Mouse (Mus musculus) ES-Bruce4 (cell line): ENCODE data around the gene AL607142.1. TPM values are rescaled to one million over a fixed set of nuclear protein-coding genes. Genes with fewer than 3 reads are reported as not detected.

Source experiments
- H3K27ac ChIP-seq: 2 replicates; pipeline ENCODE4 v1.5.1; 2012; ENCODE audit warnings: low read length, inconsistent platforms; ENCODE audit not compliant: insufficient read depth
- H3K27me3 ChIP-seq: 2 replicates; pipeline ENCODE4 v1.6.1; 2012; ENCODE audit warnings: mild to moderate bottlenecking, low read length, inconsistent platforms; ENCODE audit not compliant: control insufficient read depth, poor library complexity, insufficient read depth, severe bottlenecking
- H3K36me3 ChIP-seq: 2 replicates; pipeline ENCODE4 v1.6.1; 2012; ENCODE audit warnings: inconsistent platforms, mild to moderate bottlenecking, low read length, moderate library complexity; ENCODE audit not compliant: control insufficient read depth, poor library complexity, insufficient read depth, severe bottlenecking
- H3K4me1 ChIP-seq: one replicate; pipeline ENCODE4 v1.8.1; 2011; ENCODE audit warnings: low read length; ENCODE audit not compliant: control insufficient read depth, insufficient read depth
- H3K4me3 ChIP-seq: 2 replicates; pipeline ENCODE4 v1.5.1; 2011; ENCODE audit warnings: low read depth, mild to moderate bottlenecking, low read length
- H3K9ac ChIP-seq: 2 replicates; pipeline ENCODE4 v1.6.1; 2012; ENCODE audit warnings: low read depth, mild to moderate bottlenecking, inconsistent platforms; ENCODE audit not compliant: poor library complexity, severe bottlenecking
- H3K9me3 ChIP-seq: replicated peaks from 2 replicates; pipeline ENCODE4 v1.6.1; 2012; ENCODE audit warnings: mild to moderate bottlenecking, low read length, inconsistent platforms; ENCODE audit not compliant: control insufficient read depth, poor library complexity, insufficient read depth, severe bottlenecking
- CTCF ChIP-seq: IDR thresholded peaks from one replicate; pipeline ENCODE4 v1.8.1; 2011; ENCODE audit warnings: low read depth, low read length
- EP300 ChIP-seq: IDR thresholded peaks from 2 replicates; pipeline ENCODE4 v1.6.1; 2011; ENCODE audit warnings: low read depth, low read length; ENCODE audit not compliant: insufficient read depth
- POLR2A ChIP-seq: IDR thresholded peaks from one replicate; pipeline ENCODE4 v1.8.1; 2011; ENCODE audit warnings: low read length; ENCODE audit not compliant: insufficient read depth
- polyA plus RNA-seq: library from polyadenylated mRNA; stranded (reverse); fragments of >200 nt; gene quantifications from 2 replicates; pipeline ENCODE4 v1.2.4, GENCODE M21; 2011; ENCODE audit warnings: low read depth; ENCODE audit not compliant: missing spikeins, insufficient read depth, insufficient read length

Gene AL607142.1
- polyA plus RNA-seq, 1 experiment = not detected

- H3K4me1 ChIP-seq = peaks cover 2% of the 10 kb centered on the region
- H3K9me3 ChIP-seq = no peaks in the 10 kb centered on the region
- no peak overlapping the region for H3K4me3 ChIP-seq
- TF ChIP-seq EP300 (no peak), CTCF (no peak), POLR2A (no peak)
- H3K27me3 ChIP-seq = no peaks in the 10 kb centered on the region
- no peak overlapping the region for H3K9ac ChIP-seq
- no peaks in the 10 kb centered on the region for H3K36me3 ChIP-seq
- no peak overlapping the region for H3K27ac ChIP-seq
Measured at GRCm38 (mm10) chr4:120042480-120042879, 22.3 kb upstream of the AL607142.1 start.

GRCm38 (mm10) chr4:120044612-120045011, 20.2 kb upstream of the AL607142.1 start:
- Histone ChIP-seq H3K27ac (no peak overlapping the region), H3K4me1 (no peaks in the 10 kb centered on the region), H3K4me3 (no peak overlapping the region), H3K9ac (no peak overlapping the region), H3K36me3 (no peaks in the 10 kb centered on the region), H3K27me3 (no peaks in the 10 kb centered on the region), H3K9me3 (no peaks in the 10 kb centered on the region)
- no peak for TF ChIP-seq EP300
- no peak for TF ChIP-seq POLR2A
- no peak for TF ChIP-seq CTCF

DNA sequence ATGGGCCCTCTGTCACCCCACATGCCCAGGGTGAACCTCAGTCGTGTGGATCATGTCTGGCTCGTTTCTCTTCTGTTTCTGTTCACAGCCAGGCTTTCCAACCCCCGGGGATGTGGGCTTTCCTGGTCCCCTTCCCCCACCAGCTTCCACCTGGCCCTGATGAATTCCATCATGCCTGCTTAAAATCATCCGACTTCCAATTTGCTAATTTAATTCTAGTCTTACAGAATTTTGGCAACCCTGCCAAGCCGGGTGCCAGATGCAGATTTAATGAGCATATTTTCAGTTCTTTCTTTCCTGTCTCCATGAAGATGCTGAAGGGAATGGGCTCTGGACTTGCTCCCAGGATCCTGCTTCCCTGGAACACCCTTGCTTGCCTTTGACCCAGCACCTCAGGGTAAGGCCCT, 19.7 kb upstream of the AL607142.1 start:
- TF ChIP-seq CTCF = no peak
- no peak for TF ChIP-seq EP300
- no peak for TF ChIP-seq POLR2A
- Histone ChIP-seq H3K9ac (no peak overlapping the region), H3K27me3 (no peaks in the 10 kb centered on the region), H3K9me3 (no peaks in the 10 kb centered on the region), H3K4me1 (no peaks in the 10 kb centered on the region), H3K4me3 (no peak overlapping the region), H3K27ac (no peak overlapping the region), H3K36me3 (no peaks in the 10 kb centered on the region)

GRCm38 (mm10) chr4:120045871-120046270, 18.9 kb upstream of the AL607142.1 start:
- no peak for TF ChIP-seq POLR2A
- no peak for TF ChIP-seq CTCF
- TF ChIP-seq EP300 = no peak
- Histone ChIP-seq H3K4me1 (no peaks in the 10 kb centered on the region), H3K4me3 (no peak overlapping the region), H3K9me3 (no peaks in the 10 kb centered on the region), H3K27ac (no peak overlapping the region), H3K27me3 (no peaks in the 10 kb centered on the region), H3K9ac (no peak overlapping the region), H3K36me3 (no peaks in the 10 kb centered on the region)

GRCm38 (mm10) chr4:120047060-120047459, 17.7 kb upstream of the AL607142.1 start:
- Histone ChIP-seq H3K4me1 (no peaks in the 10 kb centered on the region), H3K27ac (no peak overlapping the region), H3K9me3 (no peaks in the 10 kb centered on the region), H3K27me3 (no peaks in the 10 kb centered on the region), H3K9ac (no peak overlapping the region), H3K36me3 (no peaks in the 10 kb centered on the region), H3K4me3 (no peak overlapping the region)
- TF ChIP-seq CTCF = no peak

DNA sequence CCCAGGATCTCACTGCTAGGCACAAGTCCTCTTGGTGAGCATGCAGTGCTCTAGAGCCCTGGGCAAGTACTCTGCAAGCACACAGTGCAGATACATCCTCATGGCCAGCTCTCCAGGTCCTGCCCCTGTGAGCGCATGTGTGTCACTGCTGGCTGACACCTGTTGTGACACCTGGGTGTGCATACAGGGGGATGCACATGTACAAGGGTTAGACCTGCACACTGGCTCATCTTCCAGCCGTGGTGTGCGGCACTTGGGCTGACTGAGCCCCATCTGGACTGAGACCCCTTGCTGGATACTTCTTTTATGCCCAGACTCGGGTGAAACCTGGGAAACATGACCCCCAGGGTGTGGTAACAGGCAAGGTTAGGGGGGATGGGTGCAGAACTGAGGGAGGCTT, 16.5 kb upstream of the AL607142.1 start:
- Histone ChIP-seq H3K4me3 (no peak overlapping the region), H3K27me3 (no peaks in the 10 kb centered on the region), H3K4me1 (no peaks in the 10 kb centered on the region), H3K36me3 (no peaks in the 10 kb centered on the region), H3K9ac (no peak overlapping the region), H3K9me3 (no peaks in the 10 kb centered on the region), H3K27ac (no peak overlapping the region)
- TF ChIP-seq POLR2A (no peak), EP300 (no peak)
